16 mouse cellular contexts compared by ENCODE assay signal in the genomic region with DNA sequence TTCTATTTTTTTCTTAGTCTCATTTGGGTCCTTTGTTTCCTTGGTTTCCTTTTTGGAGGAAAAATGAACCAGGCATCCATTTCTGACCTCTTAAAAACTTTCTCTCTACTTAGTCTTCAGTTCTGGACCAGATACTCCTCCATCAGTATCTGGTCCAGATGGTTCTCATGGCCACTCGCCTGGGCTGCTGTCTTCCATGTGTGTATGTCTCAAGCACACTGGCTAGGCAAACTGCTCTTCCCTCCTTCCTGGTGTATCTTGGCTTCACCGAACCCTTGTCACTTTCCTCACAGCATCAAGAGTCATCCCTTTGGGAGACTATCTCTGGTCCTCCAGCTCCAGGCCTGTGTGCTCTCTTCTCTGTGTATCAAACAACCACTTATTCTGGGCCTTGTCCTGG. TPM values are rescaled to one million over a fixed set of nuclear protein-coding genes. Genes with fewer than 3 reads are reported as not detected.
DNase-seq lines count a peak whose midpoint lies in the region; ATAC-seq and TF ChIP-seq lines count a peak whose summit lies in the region.
"Had no signal": no experiment of that assay in that cellular context is flagged by ENCODE, and none has a peak within 500 bp of the region (broad histone marks: within the 10 kb centered on the region; RNA-seq: fewer than 3 reads in every experiment).

No protein-coding gene starts in this region.

- H3K36me3 ChIP-seq in hindbrain, embryonic 12.5 days = no peaks in the 10 kb centered on the region
- no peaks in the 10 kb centered on the region for H3K36me3 ChIP-seq in hindbrain, embryonic 11.5 days (ENCODE audit: control insufficient read depth, insufficient read depth, low read length)
- H3K36me3 ChIP-seq in midbrain, embryonic 12.5 days = no peaks in the 10 kb centered on the region
- H3K36me3 ChIP-seq in midbrain, embryonic 16.5 days (ENCODE audit: control insufficient read depth, insufficient read depth, low read length) = no peaks in the 10 kb centered on the region
- no peaks in the 10 kb centered on the region for H3K36me3 ChIP-seq in midbrain, embryonic 13.5 days

- intact Hi-C loops in gastrocnemius, adult 2 months (cut with DNase I) = no loop called here
- intact Hi-C loops in gastrocnemius, postnatal 14 days (cut with DNase I; ENCODE audit: low total_unique reads) = no loop called here

- H3K4me3 ChIP-seq in gastrocnemius, adult 2 months = no peak overlapping the region
- H3K4me3 ChIP-seq in hindbrain, embryonic 12.5 days = no peak overlapping the region
- no peak overlapping the region for H3K4me3 ChIP-seq in hindbrain, embryonic 11.5 days (ENCODE audit: low read depth, low read length)
- no peak overlapping the region for H3K4me3 ChIP-seq in midbrain, embryonic 12.5 days
- H3K4me3 ChIP-seq in midbrain, embryonic 16.5 days (ENCODE audit: low read depth, low read length) = no peak overlapping the region
- H3K4me3 ChIP-seq in midbrain, embryonic 13.5 days (replicated peaks) = no peak overlapping the region
- H3K4me3 ChIP-seq: erythroblast, embryonic 14.5 days; myocyte had no signal

- no peak overlapping the region for H3K4me2 ChIP-seq in hindbrain, embryonic 12.5 days (replicated peaks)
- no peak overlapping the region for H3K4me2 ChIP-seq in hindbrain, embryonic 11.5 days (replicated peaks; ENCODE audit: low read depth, low read length)
- H3K4me2 ChIP-seq in midbrain, embryonic 12.5 days (replicated peaks) = no peak overlapping the region
- H3K4me2 ChIP-seq in midbrain, embryonic 16.5 days (ENCODE audit: low read length) = no peak overlapping the region
- no peak overlapping the region for H3K4me2 ChIP-seq in midbrain, embryonic 13.5 days (replicated peaks)
- H3K4me2 ChIP-seq: liver, embryonic 11.5 days had no signal

- no peak for ATAC-seq in hindbrain, embryonic 12.5 days (ENCODE audit: low FRiP score)
- no peak for ATAC-seq in hindbrain, embryonic 11.5 days (ENCODE audit: low FRiP score)
- ATAC-seq in midbrain, embryonic 12.5 days (ENCODE audit: low FRiP score, low read depth) = no peak
- ATAC-seq in midbrain, embryonic 16.5 days = no peak
- no peak for ATAC-seq in midbrain, embryonic 13.5 days

- 86% methylated on average over 2 of the region's 2 CpGs for WGBS in hindbrain, embryonic 12.5 days
- WGBS in hindbrain, embryonic 11.5 days = 82% methylated on average over 2 of the region's 2 CpGs
- WGBS in midbrain, embryonic 12.5 days = 85% methylated on average over 2 of the region's 2 CpGs
- WGBS in midbrain, embryonic 16.5 days = 91% methylated on average over 2 of the region's 2 CpGs
- 86% methylated on average over 2 of the region's 2 CpGs for WGBS in midbrain, embryonic 13.5 days

- TF ChIP-seq CTCF in gastrocnemius, adult 2 months (IDR thresholded peaks at IDR 0.05) = no peak

- peaks cover 45% of the 10 kb centered on the region for H3K4me1 ChIP-seq in hindbrain, embryonic 12.5 days
- peaks cover 5% of the 10 kb centered on the region; the same call in 1 of the 2 replicates for H3K4me1 ChIP-seq in hindbrain, embryonic 11.5 days (replicated peaks; ENCODE audit: control insufficient read depth, insufficient read depth, low read length)
- H3K4me1 ChIP-seq in midbrain, embryonic 12.5 days = peaks cover 43% of the 10 kb centered on the region
- peaks cover 9% of the 10 kb centered on the region for H3K4me1 ChIP-seq in midbrain, embryonic 16.5 days (ENCODE audit: control insufficient read depth, insufficient read depth, low read length)
- H3K4me1 ChIP-seq in midbrain, embryonic 13.5 days (replicated peaks) = peaks cover 52% of the 10 kb centered on the region

- no peaks in the 10 kb centered on the region for H3K27me3 ChIP-seq in hindbrain, embryonic 12.5 days
- H3K27me3 ChIP-seq in hindbrain, embryonic 11.5 days (ENCODE audit: control insufficient read depth, insufficient read depth, low read length) = no peaks in the 10 kb centered on the region
- H3K27me3 ChIP-seq in midbrain, embryonic 12.5 days = no peaks in the 10 kb centered on the region
- no peaks in the 10 kb centered on the region for H3K27me3 ChIP-seq in midbrain, embryonic 16.5 days (ENCODE audit: control insufficient read depth, insufficient read depth, low read depth, low read length)
- no peaks in the 10 kb centered on the region for H3K27me3 ChIP-seq in midbrain, embryonic 13.5 days

- DNase-seq in gastrocnemius, adult 2 months = no peak
- no peak for DNase-seq in gastrocnemius, postnatal 14 days
- no peak for DNase-seq in hindbrain, embryonic 11.5 days (ENCODE audit: low spot score)
- no peak for DNase-seq in spleen, postnatal 4 days (ENCODE audit: low spot score in 2 of 2)
- DNase-seq: adrenal gland, postnatal 25 days; cerebellum, adult 9-11 months; gastrocnemius, postnatal 25 days; left cerebral cortex, postnatal 4 days had no signal

- no peak overlapping the region for H3K9ac ChIP-seq in hindbrain, embryonic 12.5 days
- H3K9ac ChIP-seq in hindbrain, embryonic 11.5 days (ENCODE audit: low read depth, low read length) = no peak overlapping the region
- H3K9ac ChIP-seq in midbrain, embryonic 12.5 days (replicated peaks) = no peak overlapping the region
- no peak overlapping the region for H3K9ac ChIP-seq in midbrain, embryonic 16.5 days (ENCODE audit: low read depth, low read length)
- H3K9ac ChIP-seq in midbrain, embryonic 13.5 days (replicated peaks) = no peak overlapping the region

- H3K27ac ChIP-seq in gastrocnemius, adult 2 months = peak overlapping the region; percentile 31
- H3K27ac ChIP-seq in hindbrain, embryonic 12.5 days = peak overlapping the region; percentile 62
- no peak overlapping the region for H3K27ac ChIP-seq in hindbrain, embryonic 11.5 days (ENCODE audit: low read depth, low read length)
- H3K27ac ChIP-seq in midbrain, embryonic 12.5 days (replicated peaks) = peak overlapping the region; percentile 55
- H3K27ac ChIP-seq in midbrain, embryonic 16.5 days (ENCODE audit: low read length) = no peak overlapping the region
- peak overlapping the region; percentile 60; the same call in 1 of the 2 replicates for H3K27ac ChIP-seq in midbrain, embryonic 13.5 days
- H3K27ac ChIP-seq: macrophage had no signal

- no peaks in the 10 kb centered on the region for H3K9me3 ChIP-seq in hindbrain, embryonic 12.5 days (replicated peaks)
- H3K9me3 ChIP-seq in hindbrain, embryonic 11.5 days (ENCODE audit: control insufficient read depth, low read length) = no peaks in the 10 kb centered on the region
- H3K9me3 ChIP-seq in midbrain, embryonic 12.5 days = no peaks in the 10 kb centered on the region
- no peaks in the 10 kb centered on the region for H3K9me3 ChIP-seq in midbrain, embryonic 16.5 days (replicated peaks; ENCODE audit: control insufficient read depth, low read length, poor library complexity, severe bottlenecking)
- no peaks in the 10 kb centered on the region for H3K9me3 ChIP-seq in midbrain, embryonic 13.5 days

RNA-seq across cellular contexts. Expression of gene Fam171a1, which starts 25.0 kb away (rescaled TPM):
- total RNA-seq in gastrocnemius, adult 2 months (2021) = 1 to 10 TPM; 2.5 to 3.9 TPM
- total RNA-seq in gastrocnemius, postnatal 14 days (2021) = 1 to 10 TPM; 7.4 to 8.7 TPM
- polyA plus RNA-seq in hindbrain, embryonic 12.5 days (2016; fragmentation: Nextera tagmentation; extraction: Ambion mirVana) = 56.2 and 57.0 TPM in 2 replicates
- polyA plus RNA-seq in hindbrain, embryonic 11.5 days (2014; fragmentation: Nextera tagmentation; extraction: Ambion mirVana) = 41.4 and 44.2 TPM in 2 replicates
- 51.8 and 54.4 TPM in 2 replicates for polyA plus RNA-seq in midbrain, embryonic 12.5 days (2016; fragmentation: Nextera tagmentation; extraction: Ambion mirVana)
- 44.0 and 48.0 TPM in 2 replicates for polyA plus RNA-seq in midbrain, embryonic 16.5 days (2015; fragmentation: Nextera tagmentation; extraction: Ambion mirVana)
- polyA plus RNA-seq in midbrain, embryonic 13.5 days (2015; fragmentation: Nextera tagmentation; extraction: Ambion mirVana) = 44.2 and 47.9 TPM in 2 replicates

Comparison
In these comparisons a context has a peak if more than half of its experiments do, and no peak if none do; other contexts are left out.
1. H3K27ac ChIP-seq: peak in gastrocnemius, adult 2 months (single experiment), hindbrain, embryonic 12.5 days (single experiment), midbrain, embryonic 12.5 days (single experiment) and midbrain, embryonic 13.5 days (single experiment); none in hindbrain, embryonic 11.5 days (single experiment) and midbrain, embryonic 16.5 days (single experiment).